Mouse (Mus musculus) hindbrain, embryonic 12.5 days (tissue): ENCODE measurements around the gene Capn9. TPM values are rescaled to one million over a fixed set of nuclear protein-coding genes. Genes with fewer than 3 reads are reported as not detected.
A peak's percentile ranks its signal among the peaks of the same experiment; 100 is the strongest.

ENCODE experiments used
- ATAC-seq: fragments of 200-750 bp; cut with Nextera tagmentation; 2 replicates; pipeline ENCODE4 v1.8.0; 2017; ENCODE audit warnings: moderate TSS enrichment; ENCODE audit not compliant: low FRiP score
- H3K27ac ChIP-seq: fragments of 300-500 bp; sonication (generic); 2 replicates; pipeline ENCODE4 v1.5.1; 2016; ENCODE audit warnings: mild to moderate bottlenecking
- H3K27me3 ChIP-seq: fragments of 300-500 bp; sonication (generic); 2 replicates; pipeline ENCODE4 v1.6.1; 2016; ENCODE audit warnings: mild to moderate bottlenecking
- H3K36me3 ChIP-seq: fragments of 300-500 bp; sonication (generic); 2 replicates; pipeline ENCODE4 v1.6.1; 2016; ENCODE audit warnings: mild to moderate bottlenecking
- H3K4me1 ChIP-seq: fragments of 300-500 bp; sonication (generic); 2 replicates; pipeline ENCODE4 v1.6.1; 2016
- H3K4me2 ChIP-seq: fragments of 300-500 bp; sonication (generic); replicated peaks from 2 replicates; pipeline ENCODE4 v1.6.1; 2016; ENCODE audit warnings: mild to moderate bottlenecking
- H3K4me3 ChIP-seq: fragments of 300-500 bp; sonication (generic); 2 replicates; pipeline ENCODE4 v1.5.1; 2016; ENCODE audit warnings: mild to moderate bottlenecking
- H3K9ac ChIP-seq: fragments of 300-500 bp; sonication (generic); 2 replicates; pipeline ENCODE4 v1.6.1; 2016; ENCODE audit warnings: mild to moderate bottlenecking, moderate library complexity
- H3K9me3 ChIP-seq: fragments of 300-500 bp; sonication (generic); replicated peaks from 2 replicates; pipeline ENCODE4 v1.6.1; 2016; ENCODE audit warnings: mild to moderate bottlenecking
- WGBS: fragments of 180-500 bp; shearing (Covaris S2); methylation state at CpG from one replicate; pipeline ENCODE4 v1.1.7; 2016; 5-methylcytosine and 5-hydroxymethylcytosine counted together
- polyA plus RNA-seq: library from polyadenylated mRNA; unstranded; fragments of >200 nt; fragmentation: Nextera tagmentation; extraction: Ambion mirVana; gene quantifications from 2 replicates; pipeline ENCODE4 v1.2.1, GENCODE M21; 2016

The Capn9 gene
- polyA plus RNA-seq, 1 experiment from 2014 or later: not detected

GRCm38 (mm10) chr8:124551011-124551661, 24.8 kb upstream of the Capn9 start:
- H3K36me3 ChIP-seq: peaks cover 65% of the 10 kb centered on the region
- 94% methylated on average over 15 of the region's 15 CpGs for WGBS

GRCm38 (mm10) chr8:124555113-124555750, 20.7 kb upstream of the Capn9 start:
- Histone ChIP-seq H3K4me3 (no peak overlapping the region), H3K4me2 (no peak overlapping the region), H3K9ac (no peak overlapping the region), H3K4me1 (peaks cover 15% of the 10 kb centered on the region), H3K27me3 (peaks cover 3% of the 10 kb centered on the region; the same call in 1 of the 2 replicates), H3K27ac (no peak overlapping the region), H3K9me3 (no peaks in the 10 kb centered on the region), H3K36me3 (peaks cover 28% of the 10 kb centered on the region)
- 92% methylated on average over 7 of the region's 7 CpGs for WGBS
- ATAC-seq: no peak

More at GRCm38 (mm10) chr8:124551011-124551661, 24.8 kb upstream of the Capn9 start:
- H3K9me3 ChIP-seq: no peaks in the 10 kb centered on the region
- peaks cover 5% of the 10 kb centered on the region for H3K4me1 ChIP-seq
- H3K27me3 ChIP-seq: no peaks in the 10 kb centered on the region
- no peak for ATAC-seq
- H3K4me3 ChIP-seq: no peak overlapping the region
- H3K27ac ChIP-seq: no peak overlapping the region
- H3K9ac ChIP-seq: no peak overlapping the region
- H3K4me2 ChIP-seq: no peak overlapping the region

GRCm38 (mm10) chr8:124556164-124556563, 19.7 kb upstream of the Capn9 start:
- no peak for ATAC-seq
- Histone ChIP-seq H3K4me3 (no peak overlapping the region), H3K9me3 (no peaks in the 10 kb centered on the region), H3K4me1 (peaks cover 15% of the 10 kb centered on the region), H3K27ac (peak overlapping the region; percentile 23; the same call in 1 of the 2 replicates), H3K4me2 (no peak overlapping the region), H3K27me3 (peaks cover 3% of the 10 kb centered on the region; the same call in 1 of the 2 replicates), H3K9ac (no peak overlapping the region), H3K36me3 (peaks cover 19% of the 10 kb centered on the region)
- 81% methylated on average over 7 of the region's 7 CpGs for WGBS

- WGBS: 43% methylated on average over 13 of the region's 13 CpGs
- ATAC-seq: peak; percentile 69
- H3K27ac ChIP-seq: no peak overlapping the region
Observed at GRCm38 (mm10) chr8:124556658-124557057, 19.3 kb upstream of the Capn9 start.

GRCm38 (mm10) chr8:124557476-124557875, 18.4 kb upstream of the Capn9 start:
- H3K9ac ChIP-seq: no peak overlapping the region

More at GRCm38 (mm10) chr8:124556658-124557057, 19.3 kb upstream of the Capn9 start:
- Histone ChIP-seq H3K4me1 (peaks cover 15% of the 10 kb centered on the region), H3K9ac (peak overlapping the region; percentile 19; the same call in 1 of the 2 replicates), H3K4me3 (no peak overlapping the region), H3K9me3 (no peaks in the 10 kb centered on the region), H3K36me3 (peaks cover 14% of the 10 kb centered on the region), H3K27me3 (peaks cover 3% of the 10 kb centered on the region; the same call in 1 of the 2 replicates), H3K4me2 (0 out of 2 replicates have a peak overlapping the region, but pooled peaks have one; percentile 19)

DNA sequence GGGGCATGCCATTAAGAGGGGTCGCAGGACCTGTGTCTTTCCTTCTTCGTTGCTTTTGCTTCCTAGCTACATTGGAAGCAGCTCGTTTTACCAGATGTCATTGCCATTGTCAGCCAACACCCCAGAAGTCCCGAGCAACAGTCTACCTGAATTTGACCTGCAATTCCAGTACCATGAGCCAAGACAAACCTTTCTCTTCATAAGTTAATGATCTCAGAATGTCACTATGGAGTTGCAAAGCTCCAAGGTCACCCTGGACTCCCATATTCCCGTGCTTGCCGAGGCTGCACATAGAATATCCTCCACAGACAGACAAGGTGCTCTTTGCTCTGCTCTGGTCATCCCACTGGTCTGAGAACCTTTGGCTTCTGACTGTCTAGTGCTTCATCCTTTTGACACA, 8.8 kb upstream of the Capn9 start:
- Histone ChIP-seq H3K27me3 (no peaks in the 10 kb centered on the region; the same call in 1 of the 2 replicates), H3K27ac (no peak overlapping the region), H3K4me3 (no peak overlapping the region), H3K9ac (no peak overlapping the region), H3K36me3 (no peaks in the 10 kb centered on the region), H3K9me3 (no peaks in the 10 kb centered on the region), H3K4me1 (no peaks in the 10 kb centered on the region; the same call in 1 of the 2 replicates), H3K4me2 (no peak overlapping the region)
- WGBS: 87% methylated on average over 6 of the region's 6 CpGs
- no peak for ATAC-seq

More at GRCm38 (mm10) chr8:124557476-124557875, 18.4 kb upstream of the Capn9 start:
- H3K27ac ChIP-seq: no peak overlapping the region
- H3K4me1 ChIP-seq: peaks cover 15% of the 10 kb centered on the region
- H3K27me3 ChIP-seq: peaks cover 3% of the 10 kb centered on the region; the same call in 1 of the 2 replicates
- no peak overlapping the region for H3K4me2 ChIP-seq
- WGBS: 61% methylated on average over 5 of the region's 5 CpGs
- H3K4me3 ChIP-seq: no peak overlapping the region
- no peaks in the 10 kb centered on the region for H3K9me3 ChIP-seq
- no peak for ATAC-seq
- H3K36me3 ChIP-seq: peaks cover 5% of the 10 kb centered on the region

- 86% methylated on average over 3 of the region's 3 CpGs for WGBS
- H3K4me3 ChIP-seq: no peak overlapping the region
- H3K4me2 ChIP-seq: no peak overlapping the region
- no peaks in the 10 kb centered on the region; the same call in 1 of the 2 replicates for H3K4me1 ChIP-seq
- H3K36me3 ChIP-seq: no peaks in the 10 kb centered on the region
- ATAC-seq: no peak
- no peaks in the 10 kb centered on the region; the same call in 1 of the 2 replicates for H3K27me3 ChIP-seq
- H3K27ac ChIP-seq: no peak overlapping the region
- no peak overlapping the region for H3K9ac ChIP-seq
- no peaks in the 10 kb centered on the region for H3K9me3 ChIP-seq
Observed at GRCm38 (mm10) chr8:124567584-124567983, 8.3 kb upstream of the Capn9 start.

- no peaks in the 10 kb centered on the region; the same call in 1 of the 2 replicates for H3K4me1 ChIP-seq
- no peak overlapping the region for H3K4me2 ChIP-seq
- no peak overlapping the region for H3K9ac ChIP-seq
- no peak for ATAC-seq
- H3K9me3 ChIP-seq: no peaks in the 10 kb centered on the region
- no peak overlapping the region for H3K27ac ChIP-seq
- H3K36me3 ChIP-seq: no peaks in the 10 kb centered on the region
- H3K27me3 ChIP-seq: no peaks in the 10 kb centered on the region; the same call in 1 of the 2 replicates
- WGBS: 56% methylated on average over 2 of the region's 2 CpGs
- H3K4me3 ChIP-seq: no peak overlapping the region
Observed at GRCm38 (mm10) chr8:124569100-124569499, 6.8 kb upstream of the Capn9 start.

DNA sequence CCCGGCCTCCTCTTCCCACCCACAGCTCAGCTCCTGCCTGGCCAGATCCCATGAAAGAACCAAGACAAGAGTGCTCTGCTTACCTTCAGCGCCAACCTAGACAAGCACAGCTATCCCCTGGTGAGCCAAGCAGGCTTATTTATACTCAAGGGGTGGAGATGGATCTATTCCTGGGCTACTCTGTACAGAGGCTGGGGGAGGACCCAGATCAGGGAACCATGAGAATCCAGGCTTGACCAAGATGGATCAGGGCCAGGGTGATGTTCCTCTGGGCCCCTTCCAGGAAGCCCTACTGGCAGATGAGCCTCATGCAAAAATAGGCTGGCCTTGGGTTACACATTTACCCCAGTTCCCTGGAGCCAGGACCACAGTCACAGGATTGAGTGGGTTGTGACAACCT, 6.3 kb upstream of the Capn9 start, which contains the start of gene Agt:
Agt (minus strand) TSS at position 114 of the 400 bp plus-strand sequence.
- 80% methylated on average over 2 of the region's 2 CpGs for WGBS
- no peak within 1 kb of the TSS for H3K27ac ChIP-seq
- no peak for ATAC-seq

GRCm38 (mm10) chr8:124571732-124572429, 4.0 kb upstream of the Capn9 start:
- WGBS: 67% methylated on average over 8 of the region's 8 CpGs
- H3K9ac ChIP-seq: no peak overlapping the region
- no peaks in the 10 kb centered on the region for H3K9me3 ChIP-seq
- H3K27me3 ChIP-seq: no peaks in the 10 kb centered on the region; the same call in 1 of the 2 replicates
- H3K4me2 ChIP-seq: no peak overlapping the region
- H3K27ac ChIP-seq: peak overlapping the region; percentile 12; the same call in 1 of the 2 replicates
- no peak for ATAC-seq
- H3K4me1 ChIP-seq: no peaks in the 10 kb centered on the region; the same call in 1 of the 2 replicates
- no peaks in the 10 kb centered on the region for H3K36me3 ChIP-seq
- no peak overlapping the region for H3K4me3 ChIP-seq

More for the DNA sequence above, 6.3 kb upstream of the Capn9 start, which contains the start of gene Agt:
- Histone ChIP-seq H3K4me1 (no peaks in the 10 kb centered on the region; the same call in 1 of the 2 replicates), H3K9me3 (no peaks in the 10 kb centered on the region), H3K4me2 (no peak within 1 kb of the TSS), H3K27me3 (no peaks in the 10 kb centered on the region; the same call in 1 of the 2 replicates), H3K9ac (no peak within 1 kb of the TSS), H3K4me3 (no peak within 1 kb of the TSS), H3K36me3 (no peaks in the 10 kb centered on the region)

DNA sequence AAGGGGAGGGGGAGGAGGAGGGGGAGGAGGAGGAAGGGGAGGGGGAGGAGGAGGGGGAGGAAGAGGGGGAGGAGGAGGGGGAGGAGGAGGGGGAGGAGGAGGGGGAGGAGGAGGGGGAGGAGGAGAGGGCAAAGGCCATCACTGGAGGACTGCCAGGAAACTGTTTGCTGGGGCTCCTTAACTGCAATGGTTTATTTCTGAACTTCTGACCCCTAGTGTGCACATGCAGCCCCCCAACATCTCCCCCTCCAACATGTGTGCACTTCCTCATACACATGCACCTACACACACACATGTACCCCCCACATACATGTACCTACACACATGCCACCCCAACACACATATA, 3.5 kb upstream of the Capn9 start:
- no peak for ATAC-seq
- H3K27ac ChIP-seq: no peak overlapping the region
- no peaks in the 10 kb centered on the region; the same call in 1 of the 2 replicates for H3K4me1 ChIP-seq

More for the DNA sequence above, 3.5 kb upstream of the Capn9 start:
- Histone ChIP-seq H3K4me3 (no peak overlapping the region), H3K27me3 (no peaks in the 10 kb centered on the region; the same call in 1 of the 2 replicates), H3K36me3 (no peaks in the 10 kb centered on the region), H3K4me2 (no peak overlapping the region), H3K9ac (no peak overlapping the region), H3K9me3 (no peaks in the 10 kb centered on the region)
